Mouse (Mus musculus): ENCODE results near the gene Tmem141. TPM values are rescaled to one million over a fixed set of nuclear protein-coding genes. Genes with fewer than 3 reads are reported as not detected.

Gene Tmem141
- polyA plus RNA-seq, 1 experiment: 12.9 TPM

DNA sequence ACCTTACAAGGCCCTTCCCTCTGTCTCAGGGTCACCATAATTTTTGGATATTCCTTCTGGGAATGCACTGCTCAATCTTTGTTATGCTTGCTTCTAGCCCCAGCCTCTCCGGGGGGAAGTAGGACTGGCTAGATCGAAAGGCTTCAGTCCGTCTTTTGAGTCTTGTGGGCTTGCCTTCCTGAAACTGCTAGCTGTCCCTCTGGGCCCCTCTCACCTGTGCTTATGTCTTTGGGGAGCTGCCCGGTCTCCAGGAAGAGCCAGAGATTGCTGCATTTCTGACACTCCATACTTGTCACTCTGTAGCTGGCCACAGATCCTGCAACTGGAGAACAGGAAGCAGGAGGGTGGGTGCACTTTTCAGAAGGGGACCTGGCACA, 965 bp downstream of the Tmem141 start:
- no peaks in the 10 kb centered on the region for H3K79me3 ChIP-seq (ENCODE audit: low read depth)
- H3K27me3 ChIP-seq (ENCODE audit: control insufficient read depth, insufficient read depth, insufficient read length): peaks cover 39% of the 10 kb centered on the region
- no peak for TF ChIP-seq USF1 (IDR thresholded peaks at IDR 0.05; ENCODE audit: low read depth)
- TF ChIP-seq CEBPB (IDR thresholded peaks at IDR 0.05; ENCODE audit: low read depth): no peak
- no peak for TF ChIP-seq MAX (IDR thresholded peaks at IDR 0.05)
- no peak for TF ChIP-seq FOSL1 (IDR thresholded peaks at IDR 0.05; ENCODE audit: insufficient read depth, low read length, poor library complexity, severe bottlenecking)
- no peak for TF ChIP-seq CTCF (IDR thresholded peaks at IDR 0.05; ENCODE audit: control insufficient read depth, insufficient read depth, insufficient read length)
- TF ChIP-seq MYOG (IDR thresholded peaks at IDR 0.05; ENCODE audit: control insufficient read depth, extremely low read depth, insufficient read length): no peak
- no peak for TF ChIP-seq MYOD1 (IDR thresholded peaks at IDR 0.05; ENCODE audit: control insufficient read depth, insufficient read length, low read depth)
- H3K36me3 ChIP-seq (ENCODE audit: control insufficient read depth, insufficient read depth): no peaks in the 10 kb centered on the region
- no peak overlapping the region for H3K4me3 ChIP-seq (ENCODE audit: insufficient read depth, poor library complexity, severe bottlenecking)
- H3K79me2 ChIP-seq (ENCODE audit: control insufficient read depth, insufficient read depth): no peaks in the 10 kb centered on the region
- H3ac ChIP-seq (ENCODE audit: control insufficient read depth, insufficient read length, low read depth): no peak overlapping the region

DNA sequence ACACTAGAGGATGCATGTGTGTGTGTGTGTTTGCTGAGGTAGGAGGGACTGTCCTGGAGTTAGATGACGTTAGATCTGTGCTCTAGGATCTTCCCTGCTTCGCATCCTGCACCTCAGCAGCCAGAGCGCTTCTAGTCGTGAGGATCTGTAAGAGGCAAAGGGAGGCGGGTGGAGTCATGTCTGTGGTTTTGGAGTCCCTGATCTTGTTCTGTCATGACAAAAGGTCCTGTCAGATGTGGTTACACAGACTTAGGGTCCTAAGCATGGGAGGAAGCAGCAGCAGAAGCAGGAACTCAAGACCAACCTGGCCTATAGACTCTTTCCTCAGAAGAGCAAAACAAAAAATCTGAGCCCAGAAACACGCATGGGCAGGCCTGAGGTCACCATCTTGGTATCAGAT, 1.4 kb downstream of the Tmem141 start:
- Histone ChIP-seq H3K4me3 (ENCODE audit: insufficient read depth, poor library complexity, severe bottlenecking) (no peak overlapping the region), H3K79me3 (ENCODE audit: low read depth) (no peaks in the 10 kb centered on the region), H3K36me3 (ENCODE audit: control insufficient read depth, insufficient read depth) (no peaks in the 10 kb centered on the region), H3K79me2 (ENCODE audit: control insufficient read depth, insufficient read depth) (no peaks in the 10 kb centered on the region), H3K27me3 (ENCODE audit: control insufficient read depth, insufficient read depth, insufficient read length) (peaks cover 42% of the 10 kb centered on the region), H3ac (ENCODE audit: control insufficient read depth, insufficient read length, low read depth) (no peak overlapping the region)
- no peak for TF ChIP-seq MYOD1 (IDR thresholded peaks at IDR 0.05; ENCODE audit: control insufficient read depth, insufficient read length, low read depth)
- no peak for TF ChIP-seq CEBPB (IDR thresholded peaks at IDR 0.05; ENCODE audit: low read depth)
- no peak for TF ChIP-seq USF1 (IDR thresholded peaks at IDR 0.05; ENCODE audit: low read depth)
- no peak for TF ChIP-seq FOSL1 (IDR thresholded peaks at IDR 0.05; ENCODE audit: insufficient read depth, low read length, poor library complexity, severe bottlenecking)
- TF ChIP-seq MYOG (IDR thresholded peaks at IDR 0.05; ENCODE audit: control insufficient read depth, extremely low read depth, insufficient read length): no peak
- TF ChIP-seq MAX (IDR thresholded peaks at IDR 0.05): no peak
- TF ChIP-seq CTCF (IDR thresholded peaks at IDR 0.05; ENCODE audit: control insufficient read depth, insufficient read depth, insufficient read length): no peak

DNA sequence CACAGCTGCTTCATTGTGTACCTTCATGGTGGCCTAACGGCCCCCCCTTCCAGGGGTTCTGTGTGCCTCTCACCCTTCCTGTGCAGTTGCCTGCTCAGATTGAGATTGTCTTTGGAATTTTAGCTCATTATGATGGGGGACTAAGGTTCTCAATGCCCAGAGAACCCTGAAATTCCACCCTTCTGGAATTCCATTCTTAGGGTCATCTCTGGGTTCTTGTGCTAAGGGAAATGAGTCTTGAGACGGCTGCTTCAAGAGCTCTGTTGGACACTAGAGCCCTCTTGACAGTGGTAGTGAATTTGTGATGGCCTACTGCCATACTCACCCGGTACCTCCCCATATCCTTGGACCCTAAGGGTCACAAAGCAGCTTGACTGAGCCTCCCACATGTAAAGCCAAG, 4.2 kb downstream of the Tmem141 start, which contains the start of gene Ccdc183:
Gene Ccdc183, minus strand, starts transcription at position 101 of the 400 bp plus-strand sequence.
- Histone ChIP-seq H3K27me3 (ENCODE audit: control insufficient read depth, insufficient read depth, insufficient read length) (peaks cover 38% of the 10 kb centered on the region), H3ac (ENCODE audit: control insufficient read depth, insufficient read length, low read depth) (no peak within 1 kb of the TSS), H3K4me3 (ENCODE audit: insufficient read depth, poor library complexity, severe bottlenecking) (no peak within 1 kb of the TSS), H3K79me3 (ENCODE audit: low read depth) (no peaks in the 10 kb centered on the region), H3K79me2 (ENCODE audit: control insufficient read depth, insufficient read depth) (no peaks in the 10 kb centered on the region), H3K36me3 (ENCODE audit: control insufficient read depth, insufficient read depth) (no peaks in the 10 kb centered on the region)
- TF ChIP-seq MAX (IDR thresholded peaks at IDR 0.05): no peak
- no peak for TF ChIP-seq CEBPB (IDR thresholded peaks at IDR 0.05; ENCODE audit: low read depth)

DNA sequence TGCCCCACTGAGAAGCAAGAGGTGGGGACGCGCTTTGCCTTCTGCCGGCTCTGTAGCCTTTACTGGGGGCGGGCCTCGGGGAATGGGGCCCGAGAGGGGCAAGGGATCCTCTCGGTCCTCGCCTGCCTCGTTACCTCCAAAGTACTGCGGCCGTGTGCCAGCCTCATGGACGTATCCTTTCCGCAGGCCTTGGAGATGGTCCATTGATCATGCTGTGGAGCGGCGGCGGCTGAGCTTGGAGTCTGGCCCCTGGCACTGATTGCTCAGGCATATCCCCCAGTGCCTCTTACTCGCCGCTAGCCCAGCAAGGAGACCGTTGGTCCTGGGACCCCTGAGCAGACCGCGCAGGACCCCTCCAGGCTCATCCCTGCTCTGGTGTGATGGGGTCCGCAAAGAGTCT, 5.4 kb downstream of the Tmem141 start:
- peaks cover 38% of the 10 kb centered on the region for H3K27me3 ChIP-seq (ENCODE audit: control insufficient read depth, insufficient read depth, insufficient read length)
- TF ChIP-seq MAX (IDR thresholded peaks at IDR 0.05): no peak
- TF ChIP-seq FOSL1 (IDR thresholded peaks at IDR 0.05; ENCODE audit: insufficient read depth, low read length, poor library complexity, severe bottlenecking): no peak
- no peak for TF ChIP-seq MYOG (IDR thresholded peaks at IDR 0.05; ENCODE audit: control insufficient read depth, extremely low read depth, insufficient read length)
- no peak for TF ChIP-seq CEBPB (IDR thresholded peaks at IDR 0.05; ENCODE audit: low read depth)
- no peak for TF ChIP-seq CTCF (IDR thresholded peaks at IDR 0.05; ENCODE audit: control insufficient read depth, insufficient read depth, insufficient read length)
- H3ac ChIP-seq (ENCODE audit: control insufficient read depth, insufficient read length, low read depth): no peak overlapping the region
- H3K36me3 ChIP-seq (ENCODE audit: control insufficient read depth, insufficient read depth): no peaks in the 10 kb centered on the region
- H3K79me3 ChIP-seq (ENCODE audit: low read depth): no peaks in the 10 kb centered on the region
- no peaks in the 10 kb centered on the region for H3K79me2 ChIP-seq (ENCODE audit: control insufficient read depth, insufficient read depth)
- H3K4me3 ChIP-seq (ENCODE audit: insufficient read depth, poor library complexity, severe bottlenecking): no peak overlapping the region

DNA sequence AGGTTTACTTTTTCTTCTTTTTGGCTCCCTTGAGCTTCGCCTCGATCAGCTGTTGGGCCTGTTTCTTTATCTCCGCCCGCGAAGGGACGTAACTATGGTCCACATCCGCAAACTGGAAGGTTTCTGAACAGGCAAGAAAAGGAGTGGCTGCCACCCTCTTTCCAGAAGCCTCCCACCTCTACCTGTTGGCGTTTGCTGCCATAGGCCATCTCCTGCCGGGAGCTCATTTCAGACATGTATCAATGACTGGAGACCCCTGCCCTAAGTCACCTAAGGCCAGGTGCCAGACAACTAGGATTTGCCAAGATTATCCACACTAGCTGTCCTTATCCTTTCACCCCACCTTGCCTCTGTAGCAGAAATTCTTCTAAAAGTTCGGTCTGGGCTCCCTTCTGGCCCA, 13.1 kb downstream of the Tmem141 start:
- H3ac ChIP-seq (ENCODE audit: control insufficient read depth, insufficient read length, low read depth): no peak overlapping the region
- H3K79me2 ChIP-seq (ENCODE audit: control insufficient read depth, insufficient read depth): peaks cover 46% of the 10 kb centered on the region
- no peak overlapping the region for H3K4me3 ChIP-seq (ENCODE audit: insufficient read depth, poor library complexity, severe bottlenecking)
- peaks cover 6% of the 10 kb centered on the region for H3K36me3 ChIP-seq (ENCODE audit: control insufficient read depth, insufficient read depth)
- TF ChIP-seq CTCF (IDR thresholded peaks at IDR 0.05; ENCODE audit: control insufficient read depth, insufficient read depth, insufficient read length) (no peak), MYOG (IDR thresholded peaks at IDR 0.05; ENCODE audit: control insufficient read depth, extremely low read depth, insufficient read length) (no peak), MAX (IDR thresholded peaks at IDR 0.05) (no peak), USF1 (IDR thresholded peaks at IDR 0.05; ENCODE audit: low read depth) (no peak), CEBPB (IDR thresholded peaks at IDR 0.05; ENCODE audit: low read depth) (no peak), MYOD1 (IDR thresholded peaks at IDR 0.05; ENCODE audit: control insufficient read depth, insufficient read length, low read depth) (no peak), FOSL1 (IDR thresholded peaks at IDR 0.05; ENCODE audit: insufficient read depth, low read length, poor library complexity, severe bottlenecking) (no peak)
- H3K79me3 ChIP-seq (ENCODE audit: low read depth): peaks cover 36% of the 10 kb centered on the region
- peaks cover 6% of the 10 kb centered on the region for H3K27me3 ChIP-seq (ENCODE audit: control insufficient read depth, insufficient read depth, insufficient read length)

DNA sequence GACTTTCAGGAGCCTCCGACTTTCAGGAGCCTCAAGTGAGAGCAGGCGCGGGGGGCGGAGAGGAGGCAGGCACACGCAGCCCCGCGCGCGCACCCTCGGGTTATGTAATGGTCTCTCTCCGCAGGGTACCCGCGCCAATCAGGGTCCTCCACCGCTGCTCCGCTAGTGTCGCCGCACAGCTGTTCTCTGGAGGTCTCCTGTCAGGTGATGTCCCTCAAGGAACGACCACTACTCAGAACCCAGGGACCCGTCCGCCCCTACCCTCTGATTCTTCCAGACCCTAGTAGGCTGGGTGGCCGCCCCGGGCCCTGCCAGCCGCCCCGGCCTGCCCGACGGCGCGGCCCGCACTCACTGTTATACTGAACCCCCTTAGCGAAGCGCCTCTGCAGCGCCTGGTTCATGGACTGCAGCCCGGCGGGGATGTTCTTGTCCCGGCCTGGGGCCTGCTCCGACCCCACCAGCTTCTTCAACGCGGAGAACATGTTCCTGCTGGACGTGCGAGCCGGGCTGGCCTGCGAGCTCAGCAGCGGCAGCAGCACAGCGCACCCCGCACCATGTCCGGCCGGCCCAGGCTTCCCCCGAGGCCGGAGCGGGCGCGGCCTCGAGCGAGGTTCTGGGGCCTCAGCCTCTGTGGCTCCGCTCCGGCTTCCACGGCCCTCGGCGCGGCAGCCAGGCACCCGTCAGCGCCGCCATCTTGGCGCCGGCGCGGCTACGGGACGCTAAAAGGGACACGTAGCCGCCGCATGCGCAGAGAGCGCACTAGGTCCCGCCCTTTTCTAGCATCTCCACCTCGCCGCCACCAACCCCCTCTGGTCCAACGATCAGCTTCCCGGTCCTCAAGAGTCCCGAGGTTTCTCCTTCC, 13.8 kb downstream of the Tmem141 start, which contains the start of gene Rabl6:
Gene Rabl6, minus strand, starts transcription at position 761 of the 862 bp plus-strand sequence.
- Histone ChIP-seq H3K4me3 (ENCODE audit: insufficient read depth, poor library complexity, severe bottlenecking) (peak within 1 kb of the TSS; percentile 99), H3K79me3 (ENCODE audit: low read depth) (peaks cover 41% of the 10 kb centered on the region), H3K79me2 (ENCODE audit: control insufficient read depth, insufficient read depth) (peaks cover 53% of the 10 kb centered on the region), H3K27me3 (ENCODE audit: control insufficient read depth, insufficient read depth, insufficient read length) (no peaks in the 10 kb centered on the region), H3ac (ENCODE audit: control insufficient read depth, insufficient read length, low read depth) (peak within 1 kb of the TSS; percentile 79), H3K36me3 (ENCODE audit: control insufficient read depth, insufficient read depth) (peaks cover 7% of the 10 kb centered on the region)
- TF ChIP-seq MAX (IDR thresholded peaks at IDR 0.05) (peak; percentile 100), USF1 (IDR thresholded peaks at IDR 0.05; ENCODE audit: low read depth) (no peak)

Data from C2C12 (cell line).